Mouse (Mus musculus): ENCODE measurements at regions not wholly inside any gene's neighbourhood (a gene's known extent, or its start where the extent isn't known, plus 50 kb on each side); places are given as distances from the start of the nearest gene placed in this dataset.

- DNase-seq (ENCODE audit: low read depth, low spot score) = no peak
These were observed 163.9 kb downstream of the Ptprc start for GRCm38 (mm10) chr1:138011581-138011980.

DNA sequence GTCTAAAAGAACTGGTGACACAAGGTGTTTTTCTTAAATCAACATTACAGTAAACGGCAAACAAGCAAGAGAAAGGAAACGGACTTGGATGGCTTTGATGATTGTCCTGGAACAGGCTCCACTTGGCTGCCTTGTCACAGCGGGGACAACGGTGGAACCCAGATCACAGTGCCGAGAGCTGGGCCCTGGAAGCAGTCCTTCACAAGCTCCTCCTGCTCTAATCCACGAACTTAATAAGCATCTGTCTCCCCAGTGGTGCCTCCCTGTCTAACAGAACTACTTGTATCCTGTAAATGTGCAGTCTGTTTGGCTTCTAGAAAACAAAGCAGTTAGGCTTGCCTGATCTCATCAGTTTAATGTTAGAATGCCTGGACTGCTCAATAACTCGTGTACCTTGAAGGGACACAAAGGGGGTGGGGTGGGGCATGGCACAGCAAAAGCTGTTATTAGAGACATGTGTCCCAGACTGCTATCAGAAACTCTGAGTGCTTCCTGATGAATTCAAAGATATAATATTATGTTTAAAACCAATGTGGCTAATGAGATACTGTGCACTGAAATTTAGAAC lies 164.5 kb downstream of the Ptprc start:
- DNase-seq (ENCODE audit: low read depth, low spot score) = no peak

DNA sequence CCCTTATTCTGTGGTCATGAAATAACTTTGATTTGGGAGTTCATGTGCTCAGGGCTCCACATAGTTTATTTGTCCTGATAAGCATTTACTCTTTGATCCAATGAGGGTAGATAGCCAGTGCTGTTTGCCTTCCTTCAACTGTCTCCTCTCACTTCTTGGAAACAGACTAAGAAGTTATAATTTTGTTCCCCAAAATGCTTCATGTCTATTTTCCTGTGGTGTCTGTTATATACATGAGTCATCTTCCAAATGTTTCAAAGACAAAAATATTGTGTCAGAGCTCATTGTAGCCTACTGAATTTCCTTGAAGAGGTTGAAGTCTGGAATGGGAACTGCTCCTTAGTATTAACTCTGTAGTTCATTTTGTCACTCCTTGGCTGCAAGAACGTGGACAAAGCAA lies 168.7 kb downstream of the Ptprc start:
- DNase-seq (ENCODE audit: low read depth, low spot score) = no peak

- no peak for DNase-seq (ENCODE audit: low read depth, low spot score)
These were observed 171.2 kb downstream of the Ptprc start for GRCm38 (mm10) chr1:138004319-138004718.

DNA sequence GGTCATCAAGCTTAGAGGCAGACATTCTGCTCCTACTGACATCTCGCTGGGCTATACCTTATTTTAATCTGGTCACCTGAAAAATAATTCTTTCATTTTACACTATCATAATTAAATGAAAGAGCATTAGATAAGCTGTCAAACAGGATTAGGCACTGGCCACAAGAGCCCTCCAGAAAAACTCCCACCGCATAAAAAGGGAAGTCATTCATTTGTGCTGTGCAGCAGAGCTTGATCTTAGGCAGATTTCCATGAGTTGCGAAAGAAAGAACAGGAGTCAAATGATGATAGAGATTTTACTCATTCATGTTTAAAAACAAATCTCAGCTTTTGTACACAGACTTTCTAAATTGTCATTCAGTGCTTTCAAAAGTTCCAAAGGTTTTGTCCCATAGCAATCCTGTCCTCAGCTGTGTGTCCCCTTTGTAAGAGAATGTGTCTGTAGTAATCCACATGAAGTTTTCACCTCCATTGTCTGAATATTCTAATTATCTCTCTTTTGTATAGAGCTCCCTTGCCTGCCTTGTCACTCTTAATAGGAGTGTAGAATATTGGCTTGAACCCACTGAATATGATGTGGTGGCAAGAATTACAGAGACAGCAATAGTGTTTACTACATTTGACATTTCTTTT lies 176.1 kb downstream of the Ptprc start:
- DNase-seq (ENCODE audit: low read depth, low spot score) = no peak

- DNase-seq (ENCODE audit: low read depth, low spot score) = no peak
These were observed 179.5 kb downstream of the Ptprc start for GRCm38 (mm10) chr1:137996041-137996440.

DNA sequence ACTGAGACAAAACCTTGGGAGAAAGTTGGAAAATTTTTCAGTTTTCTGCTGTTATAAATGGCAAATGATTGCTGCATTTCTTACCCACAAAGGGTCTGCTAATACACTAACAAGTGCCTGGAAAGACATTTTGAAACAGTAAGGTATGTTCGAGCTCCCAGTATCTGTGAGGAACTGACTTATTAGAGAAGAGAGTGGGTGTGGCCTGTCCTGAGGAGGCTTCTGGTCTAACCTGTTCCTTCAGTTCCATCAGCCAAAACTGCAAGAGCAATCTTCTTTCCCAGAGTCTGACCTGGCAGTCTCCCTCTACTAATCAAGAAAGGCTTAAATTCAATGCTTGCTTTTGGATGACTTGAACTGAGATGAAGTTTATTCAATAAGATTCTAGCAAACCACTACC lies 183.6 kb downstream of the Ptprc start:
- no peak for DNase-seq (ENCODE audit: low read depth, low spot score)

DNA sequence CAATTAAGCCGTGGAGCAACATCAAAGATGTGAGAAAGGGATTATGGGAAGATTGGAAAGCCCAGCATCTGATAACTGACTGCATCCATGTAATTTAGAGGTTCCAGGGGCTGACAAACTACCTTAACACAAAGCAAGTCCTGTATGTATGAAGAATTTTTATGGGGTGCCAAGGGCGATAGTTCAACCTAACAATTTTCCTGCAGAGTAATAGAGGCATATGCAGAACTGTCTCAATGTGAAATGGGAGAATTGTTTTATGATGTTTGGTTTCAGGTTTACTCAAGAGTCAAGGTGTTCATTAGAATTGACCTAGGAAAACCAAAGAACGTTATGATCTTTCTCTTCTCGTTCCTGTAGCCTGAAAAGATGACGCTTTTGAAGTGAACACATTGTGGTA lies 184.1 kb downstream of the Ptprc start:
- DNase-seq (ENCODE audit: low read depth, low spot score) = no peak

DNA sequence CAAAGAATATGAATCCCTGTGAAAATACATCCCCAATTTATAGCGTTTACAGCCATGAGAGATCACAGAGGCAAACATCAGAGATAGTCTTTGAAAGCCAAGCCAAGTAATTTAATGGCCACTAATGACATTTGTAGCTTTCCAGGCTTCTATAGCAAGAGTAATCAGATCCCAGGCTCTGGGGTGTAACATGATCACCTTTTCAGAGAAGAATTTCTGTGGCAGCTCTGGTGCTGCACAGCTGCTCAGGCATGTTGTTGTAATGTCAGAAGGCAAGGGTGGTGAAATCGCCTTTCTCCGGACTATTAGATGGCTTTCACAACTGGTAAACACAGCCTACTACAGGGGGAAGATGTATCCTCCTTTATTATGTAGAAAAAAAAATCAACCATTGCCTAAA lies 202.1 kb downstream of the Ptprc start:
- no peak for DNase-seq (ENCODE audit: low read depth, low spot score)

- no peak for DNase-seq (ENCODE audit: low read depth, low spot score)
These were observed 202.7 kb downstream of the Ptprc start for GRCm38 (mm10) chr1:137972620-137973350.

GRCm38 (mm10) chr1:137966151-137966836 lies 209.2 kb downstream of the Ptprc start:
- DNase-seq (ENCODE audit: low read depth, low spot score) = no peak

DNA sequence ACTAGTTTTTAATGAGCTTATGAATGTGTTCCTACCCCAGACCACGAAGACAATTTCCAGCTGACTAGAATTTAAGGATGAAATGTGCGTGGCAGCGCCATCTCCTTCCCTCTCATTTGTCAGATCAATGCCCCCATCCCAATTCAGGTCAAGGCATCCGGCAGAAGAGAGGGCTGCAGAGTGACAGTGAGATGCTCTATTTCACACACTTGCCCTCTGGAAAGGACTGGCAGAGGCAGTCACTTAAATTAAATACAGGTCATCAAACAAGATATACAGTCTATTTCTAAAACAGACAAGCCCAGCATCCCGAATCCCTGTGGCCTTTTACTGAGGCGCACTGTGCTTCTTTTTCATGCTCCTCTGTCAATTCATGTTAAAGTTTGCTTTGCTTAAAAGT lies 211.9 kb downstream of the Ptprc start:
- DNase-seq (ENCODE audit: low read depth, low spot score) = no peak

GRCm38 (mm10) chr1:137958040-137958439 lies 217.5 kb downstream of the Ptprc start:
- no peak for DNase-seq (ENCODE audit: low read depth, low spot score)

- no peak for DNase-seq (ENCODE audit: low read depth, low spot score)
These were observed 219.5 kb downstream of the Ptprc start for GRCm38 (mm10) chr1:137955993-137956392.

GRCm38 (mm10) chr1:137955139-137955538 lies 220.4 kb downstream of the Ptprc start:
- DNase-seq (ENCODE audit: low read depth, low spot score) = no peak

- DNase-seq (ENCODE audit: low read depth, low spot score) = no peak
These were observed 222.1 kb downstream of the Ptprc start for GRCm38 (mm10) chr1:137953369-137953768.

DNA sequence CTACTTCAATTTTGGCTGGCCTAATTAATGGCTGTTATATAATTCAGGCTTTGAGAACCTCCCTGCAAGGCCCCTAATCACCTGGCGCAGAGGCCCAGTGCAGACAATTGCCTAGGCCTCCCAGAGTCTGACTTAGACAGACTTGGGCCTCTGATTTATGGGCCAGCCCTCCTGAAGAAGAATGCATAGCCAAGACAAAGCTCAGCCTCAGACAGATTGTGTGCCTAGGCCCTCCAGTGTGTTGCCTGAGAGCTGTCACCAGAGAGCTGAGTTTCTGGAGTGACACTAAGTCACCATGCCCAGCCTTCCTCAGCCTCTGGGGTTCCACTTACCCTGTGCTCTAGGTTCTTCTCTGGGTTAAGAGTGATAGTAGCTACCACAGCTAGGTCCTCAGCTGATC lies 222.7 kb downstream of the Ptprc start:
- no peak for DNase-seq (ENCODE audit: low read depth, low spot score)

DNA sequence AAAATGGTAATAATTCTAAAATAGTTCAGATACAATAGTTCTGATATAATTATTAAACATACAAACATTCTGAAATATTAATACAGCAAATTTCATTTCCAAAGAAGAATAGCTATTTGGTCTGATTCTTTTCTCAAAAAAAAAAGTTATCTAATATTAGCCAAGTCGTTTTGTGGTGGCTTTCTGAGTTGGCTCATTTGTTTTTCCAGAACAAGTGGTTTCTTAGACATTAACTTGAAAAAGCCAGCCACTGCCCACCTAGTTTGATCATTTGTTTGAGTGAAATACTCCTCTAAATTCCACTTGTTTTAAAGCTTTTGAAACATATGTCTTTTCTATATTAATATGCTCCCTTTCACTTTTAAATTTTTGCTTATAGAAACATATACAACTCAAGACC lies 227.6 kb downstream of the Ptprc start:
- no peak for DNase-seq (ENCODE audit: low read depth, low spot score)

GRCm38 (mm10) chr1:137941776-137942522 lies 233.6 kb downstream of the Ptprc start:
- no peak for DNase-seq (ENCODE audit: low read depth, low spot score)

GRCm38 (mm10) chr1:137935746-137936145 lies 239.8 kb downstream of the Ptprc start:
- no peak for DNase-seq (ENCODE audit: low read depth, low spot score)

- no peak for DNase-seq (ENCODE audit: low read depth, low spot score)
These were observed 245.7 kb downstream of the Ptprc start for GRCm38 (mm10) chr1:137929764-137930163.

DNA sequence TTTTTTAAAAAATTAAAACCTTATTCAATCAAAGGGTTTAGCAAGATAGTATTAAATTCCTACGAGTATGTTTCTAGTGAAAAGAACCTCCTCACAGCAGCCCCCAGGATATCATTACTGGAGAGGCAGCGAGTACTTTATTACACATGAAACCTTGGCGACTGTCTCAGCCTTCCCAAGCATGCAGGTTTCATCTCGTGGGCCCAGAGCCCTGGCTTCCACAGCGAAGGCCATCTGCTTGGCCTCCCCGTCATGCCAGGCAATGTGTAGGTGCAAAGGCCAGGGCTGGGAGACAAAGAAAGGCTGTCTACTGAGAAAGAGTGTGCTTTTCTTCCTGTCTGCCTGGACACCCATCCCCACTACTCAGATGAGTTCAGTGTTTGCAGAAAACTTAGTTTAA lies 247.0 kb downstream of the Ptprc start:
- DNase-seq (ENCODE audit: low read depth, low spot score) = no peak

All from CD4-positive helper T cell, adult 2 months (primary cell).